Mouse (Mus musculus) left cerebral cortex, adult 18-20 months (tissue): ENCODE measurements around the gene Gabrb2. TPM values are rescaled to one million over a fixed set of nuclear protein-coding genes. Genes with fewer than 3 reads are reported as not detected.

Experiments
- DNase-seq, 2 experiments: peaks; one replicate each; pipeline ENCODE4 v3.0.0; 2021 to 2022; ENCODE audit warnings: low spot score in 2 of 2, mixed read lengths in 1 of 2
- total RNA-seq, 2 experiments: library from RNA; stranded (reverse); gene quantifications; 2 replicates each; pipeline ENCODE4 v1.2.3; 2021

Gene Gabrb2
- total RNA-seq, 2 experiments from 2014 or later = 184 to 191 TPM

- peak in 1 of 2 experiments; percentile 32 for DNase-seq
These were observed 108.8 kb downstream of the Gabrb2 start for GRCm38 (mm10) chr11:42528226-42528881.

- DNase-seq = no peak
These were observed 113.0 kb downstream of the Gabrb2 start for GRCm38 (mm10) chr11:42532577-42532976.

- DNase-seq = peak; percentile 45 to 57
These were observed 115.7 kb downstream of the Gabrb2 start for GRCm38 (mm10) chr11:42535286-42535685.

- peak in 1 of 2 experiments; percentile 30 for DNase-seq
These were observed 116.3 kb downstream of the Gabrb2 start for GRCm38 (mm10) chr11:42535861-42536260.

GRCm38 (mm10) chr11:42542861-42543260 is 123.3 kb downstream of the Gabrb2 start:
- no peak for DNase-seq

GRCm38 (mm10) chr11:42566023-42566422 is 146.5 kb downstream of the Gabrb2 start:
- no peak for DNase-seq

- no peak for DNase-seq
These were observed 151.9 kb downstream of the Gabrb2 start for GRCm38 (mm10) chr11:42571467-42571866.

GRCm38 (mm10) chr11:42575146-42575873 is 155.8 kb downstream of the Gabrb2 start:
- DNase-seq = peak; percentile 42 to 47

GRCm38 (mm10) chr11:42579804-42580203 is 160.2 kb downstream of the Gabrb2 start:
- DNase-seq = no peak

GRCm38 (mm10) chr11:42581123-42581522 is 161.6 kb downstream of the Gabrb2 start:
- no peak for DNase-seq

- DNase-seq = no peak
These were observed 162.2 kb downstream of the Gabrb2 start for GRCm38 (mm10) chr11:42581753-42582152.

- DNase-seq = no peak
These were observed 172.9 kb downstream of the Gabrb2 start for GRCm38 (mm10) chr11:42592418-42592817.

- DNase-seq = peak in 1 of 2 experiments; percentile 37
These were observed 186.7 kb downstream of the Gabrb2 start for GRCm38 (mm10) chr11:42606225-42606624.

- no peak for DNase-seq
These were observed 189.7 kb downstream of the Gabrb2 start for GRCm38 (mm10) chr11:42609128-42609763.

GRCm38 (mm10) chr11:42618195-42618594 is 198.6 kb downstream of the Gabrb2 start:
- no peak for DNase-seq

GRCm38 (mm10) chr11:42621109-42621508 is 201.6 kb downstream of the Gabrb2 start:
- DNase-seq = peak; percentile 38 to 48

GRCm38 (mm10) chr11:42650111-42650510 is 230.6 kb downstream of the Gabrb2 start:
- peak in 1 of 2 experiments; percentile 9 for DNase-seq

- DNase-seq = no peak
These were observed 232.0 kb downstream of the Gabrb2 start for GRCm38 (mm10) chr11:42651572-42651971.

GRCm38 (mm10) chr11:42654189-42654588 is 234.6 kb downstream of the Gabrb2 start:
- DNase-seq = no peak

GRCm38 (mm10) chr11:42668657-42669056 is 249.1 kb downstream of the Gabrb2 start:
- DNase-seq = no peak
